Mouse (Mus musculus) erythroblast, adult 5-6 weeks (primary cell): ENCODE measurements at regions not wholly inside any gene's neighbourhood (a gene's known extent, or its start where the extent isn't known, plus 50 kb on each side); places are given as distances from the start of the nearest gene placed in this dataset.

ENCODE experiments used
- ATAC-seq: replicated peaks from 2 replicates; pipeline ENCODE4 v1.8.0; 2016; ENCODE audit warnings: moderate number of reproducible peaks, mild to moderate bottlenecking, moderate TSS enrichment, inconsistent platforms; ENCODE audit not compliant: poor library complexity, low FRiP score, severe bottlenecking

- no peak for ATAC-seq
Measured at GRCm38 (mm10) chr2:174532671-174533363, 59.9 kb upstream of the Prelid3b start.

- no peak for ATAC-seq
Measured at GRCm38 (mm10) chr2:174540717-174541116, 67.8 kb upstream of the Prelid3b start.

GRCm38 (mm10) chr2:174547207-174547606, 74.3 kb upstream of the Prelid3b start:
- no peak for ATAC-seq

- ATAC-seq, result 0 out of 2 replicates have a peak, but pooled peaks have one; percentile 14
Measured at GRCm38 (mm10) chr2:174547701-174548100, 74.8 kb upstream of the Prelid3b start.

GRCm38 (mm10) chr2:174548776-174549175, 75.9 kb upstream of the Prelid3b start:
- 0 out of 2 replicates have a peak, but pooled peaks have one; percentile 47 for ATAC-seq

- ATAC-seq, result no peak
Measured at GRCm38 (mm10) chr2:174555778-174556177, 82.9 kb upstream of the Prelid3b start.

- ATAC-seq, result no peak
Measured at GRCm38 (mm10) chr2:174561828-174562429, 81.4 kb upstream of the Zfp831 start.

GRCm38 (mm10) chr2:174563917-174564316, 79.4 kb upstream of the Zfp831 start:
- no peak for ATAC-seq

GRCm38 (mm10) chr2:174564817-174565216, 78.5 kb upstream of the Zfp831 start:
- ATAC-seq, result no peak

- ATAC-seq, result no peak
Measured at GRCm38 (mm10) chr2:174565891-174566290, 77.4 kb upstream of the Zfp831 start.

GRCm38 (mm10) chr2:174566752-174567151, 76.6 kb upstream of the Zfp831 start:
- no peak for ATAC-seq

GRCm38 (mm10) chr2:174574804-174575507, 68.4 kb upstream of the Zfp831 start:
- no peak for ATAC-seq

- ATAC-seq, result no peak
Measured at GRCm38 (mm10) chr2:174575546-174575945, 67.8 kb upstream of the Zfp831 start.

GRCm38 (mm10) chr2:174580906-174581703, 62.2 kb upstream of the Zfp831 start:
- peak; percentile 47 for ATAC-seq

GRCm38 (mm10) chr2:174584272-174584671, 59.1 kb upstream of the Zfp831 start:
- no peak for ATAC-seq
